Mouse (Mus musculus): ENCODE results near the gene Ikzf3. TPM values are rescaled to one million over a fixed set of nuclear protein-coding genes. Genes with fewer than 3 reads are reported as not detected.
A peak's percentile ranks its signal among the peaks of the same experiment; 100 is the strongest.

The Ikzf3 gene
- polyA plus RNA-seq, 1 experiment from 2014 or later = 4.0 TPM

DNA sequence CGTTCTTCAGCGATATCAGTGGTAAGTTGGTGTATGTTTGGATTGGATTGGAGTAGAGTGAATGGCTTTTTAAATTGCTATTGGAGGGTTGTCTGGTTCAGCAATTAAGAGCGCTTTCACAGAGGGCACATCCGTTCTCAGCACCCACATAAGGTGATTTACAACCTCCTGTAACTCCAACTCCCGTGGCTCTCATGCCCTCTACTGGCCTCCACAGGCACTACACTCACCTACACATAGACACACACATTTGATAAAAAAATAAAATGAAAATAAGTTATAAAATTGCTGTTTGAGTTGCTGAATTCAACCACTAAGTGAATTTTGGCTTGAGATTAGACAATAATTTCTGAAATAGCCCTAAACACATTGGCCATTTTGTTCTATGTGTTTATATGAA lies 5.5 kb downstream of the Ikzf3 start:
- Histone ChIP-seq H3K36me3 (ENCODE audit: control insufficient read depth, insufficient read depth) (no peaks in the 10 kb centered on the region), H3K27me3 (ENCODE audit: control insufficient read depth, insufficient read depth, low read length) (peaks cover 13% of the 10 kb centered on the region), H3K4me1 (ENCODE audit: control insufficient read depth, insufficient read depth, low read length) (no peaks in the 10 kb centered on the region), H3K9ac (ENCODE audit: low read length) (no peak overlapping the region), H3K4me2 (ENCODE audit: low read depth, low read length) (no peak overlapping the region), H3K27ac (ENCODE audit: low read length) (no peak overlapping the region), H3K9me3 (replicated peaks; ENCODE audit: control insufficient read depth, low read length) (peaks cover 4% of the 10 kb centered on the region), H3K4me3 (ENCODE audit: low read length) (no peak overlapping the region)
- 80% methylated on average over 5 of the region's 5 CpGs for WGBS
- no peak for ATAC-seq (replicated peaks; ENCODE audit: extremely low read depth, insufficient read depth, low FRiP score)

- no peak for ATAC-seq (replicated peaks; ENCODE audit: extremely low read depth, insufficient read depth, low FRiP score)
Measured at GRCm38 (mm10) chr11:98537480-98538034, 8.3 kb downstream of the Ikzf3 start.

DNA sequence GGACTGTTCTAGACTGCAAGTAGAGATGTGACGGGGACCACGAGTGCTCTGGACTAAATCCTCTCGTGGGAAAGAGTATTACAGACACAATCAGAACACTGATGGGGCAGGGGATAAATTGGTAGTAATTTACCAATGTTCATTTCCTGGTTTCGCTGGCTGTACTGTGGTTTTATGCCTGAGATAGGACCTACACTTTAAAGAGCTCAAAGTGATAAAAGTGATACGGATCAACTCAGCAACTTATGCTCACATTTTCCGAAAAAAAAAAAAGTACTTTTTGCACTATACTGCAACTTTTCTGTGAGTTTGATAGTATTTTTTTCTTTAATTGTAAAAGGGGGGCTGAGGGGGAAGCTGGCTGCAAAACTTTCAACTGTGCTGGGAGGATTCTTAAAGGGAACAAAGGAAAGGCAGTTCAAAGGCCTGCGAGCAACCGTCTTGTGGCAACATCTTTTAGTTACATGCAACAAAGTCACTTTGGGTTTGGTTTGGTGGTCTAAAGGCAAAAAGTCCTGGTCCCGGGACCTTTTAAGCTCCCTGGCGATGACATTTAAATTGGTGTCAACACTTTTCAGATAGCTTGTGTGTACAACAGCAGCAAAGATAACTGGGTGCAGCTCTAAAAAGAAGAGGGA lies 18.9 kb downstream of the Ikzf3 start:
- WGBS = 68% methylated on average over 10 of the region's 10 CpGs
- H3K4me3 ChIP-seq (ENCODE audit: low read length) = no peak overlapping the region
- H3K27me3 ChIP-seq (ENCODE audit: control insufficient read depth, insufficient read depth, low read length) = 0 out of 2 replicates have a peak, but pooled peaks cover 2% of the 10 kb centered on the region
- H3K4me2 ChIP-seq (ENCODE audit: low read depth, low read length) = no peak overlapping the region
- no peak for ATAC-seq (replicated peaks; ENCODE audit: extremely low read depth, insufficient read depth, low FRiP score)
- no peaks in the 10 kb centered on the region for H3K4me1 ChIP-seq (ENCODE audit: control insufficient read depth, insufficient read depth, low read length)
- H3K27ac ChIP-seq (ENCODE audit: low read length) = peak overlapping the region; percentile 37; the same call in 1 of the 2 replicates
- no peaks in the 10 kb centered on the region for H3K36me3 ChIP-seq (ENCODE audit: control insufficient read depth, insufficient read depth)
- no peaks in the 10 kb centered on the region for H3K9me3 ChIP-seq (replicated peaks; ENCODE audit: control insufficient read depth, low read length)
- no peak overlapping the region for H3K9ac ChIP-seq (ENCODE audit: low read length)

More at GRCm38 (mm10) chr11:98537480-98538034, 8.3 kb downstream of the Ikzf3 start:
- Histone ChIP-seq H3K4me3 (ENCODE audit: low read length) (no peak overlapping the region), H3K27ac (ENCODE audit: low read length) (no peak overlapping the region), H3K9ac (ENCODE audit: low read length) (no peak overlapping the region), H3K27me3 (ENCODE audit: control insufficient read depth, insufficient read depth, low read length) (peaks cover 3% of the 10 kb centered on the region), H3K4me2 (ENCODE audit: low read depth, low read length) (no peak overlapping the region), H3K9me3 (replicated peaks; ENCODE audit: control insufficient read depth, low read length) (peaks cover 6% of the 10 kb centered on the region), H3K36me3 (ENCODE audit: control insufficient read depth, insufficient read depth) (no peaks in the 10 kb centered on the region), H3K4me1 (ENCODE audit: control insufficient read depth, insufficient read depth, low read length) (no peaks in the 10 kb centered on the region)

DNA sequence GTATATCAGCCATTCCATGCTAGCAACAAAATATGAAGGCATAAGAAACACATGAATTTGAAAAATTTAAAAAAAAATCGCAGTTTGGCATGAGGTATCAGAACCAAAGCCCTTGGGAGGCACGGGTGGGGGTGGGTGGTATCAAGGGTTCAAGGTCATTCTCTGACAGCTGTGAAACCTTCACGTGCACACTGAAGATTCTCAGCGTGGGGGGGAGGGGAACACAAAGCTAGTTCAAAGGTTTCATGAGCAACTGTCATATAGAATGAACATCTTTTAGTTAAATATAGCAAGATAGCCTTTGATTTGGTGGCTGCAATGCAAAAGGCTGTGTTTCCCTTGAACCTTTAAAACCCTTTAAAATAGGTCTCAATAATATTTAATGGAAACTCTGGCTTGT lies 20.7 kb downstream of the Ikzf3 start:
- no peak overlapping the region for H3K9ac ChIP-seq (ENCODE audit: low read length)
- 44% methylated on average over 4 of the region's 4 CpGs for WGBS
- H3K36me3 ChIP-seq (ENCODE audit: control insufficient read depth, insufficient read depth) = no peaks in the 10 kb centered on the region
- H3K4me1 ChIP-seq (ENCODE audit: control insufficient read depth, insufficient read depth, low read length) = no peaks in the 10 kb centered on the region
- no peaks in the 10 kb centered on the region for H3K9me3 ChIP-seq (replicated peaks; ENCODE audit: control insufficient read depth, low read length)
- H3K27ac ChIP-seq (ENCODE audit: low read length) = no peak overlapping the region
- 0 out of 2 replicates have a peak, but pooled peaks cover 2% of the 10 kb centered on the region for H3K27me3 ChIP-seq (ENCODE audit: control insufficient read depth, insufficient read depth, low read length)
- no peak overlapping the region for H3K4me3 ChIP-seq (ENCODE audit: low read length)
- no peak overlapping the region for H3K4me2 ChIP-seq (ENCODE audit: low read depth, low read length)
- ATAC-seq (replicated peaks; ENCODE audit: extremely low read depth, insufficient read depth, low FRiP score) = no peak

GRCm38 (mm10) chr11:98520468-98520867 lies 25.4 kb downstream of the Ikzf3 start:
- H3K9me3 ChIP-seq (replicated peaks; ENCODE audit: control insufficient read depth, low read length) = no peaks in the 10 kb centered on the region
- H3K9ac ChIP-seq (ENCODE audit: low read length) = no peak overlapping the region
- ATAC-seq (replicated peaks; ENCODE audit: extremely low read depth, insufficient read depth, low FRiP score) = no peak
- 50% methylated on average over 10 of the region's 10 CpGs for WGBS
- H3K4me2 ChIP-seq (ENCODE audit: low read depth, low read length) = no peak overlapping the region
- H3K27ac ChIP-seq (ENCODE audit: low read length) = no peak overlapping the region
- H3K4me3 ChIP-seq (ENCODE audit: low read length) = no peak overlapping the region
- H3K36me3 ChIP-seq (ENCODE audit: control insufficient read depth, insufficient read depth) = no peaks in the 10 kb centered on the region
- no peaks in the 10 kb centered on the region for H3K4me1 ChIP-seq (ENCODE audit: control insufficient read depth, insufficient read depth, low read length)
- H3K27me3 ChIP-seq (ENCODE audit: control insufficient read depth, insufficient read depth, low read length) = no peaks in the 10 kb centered on the region

GRCm38 (mm10) chr11:98513356-98513936 lies 32.4 kb downstream of the Ikzf3 start:
- WGBS = 70% methylated on average over 6 of the region's 6 CpGs
- Histone ChIP-seq H3K4me2 (ENCODE audit: low read depth, low read length) (no peak overlapping the region), H3K9me3 (replicated peaks; ENCODE audit: control insufficient read depth, low read length) (no peaks in the 10 kb centered on the region), H3K36me3 (ENCODE audit: control insufficient read depth, insufficient read depth) (no peaks in the 10 kb centered on the region), H3K27me3 (ENCODE audit: control insufficient read depth, insufficient read depth, low read length) (no peaks in the 10 kb centered on the region), H3K4me1 (ENCODE audit: control insufficient read depth, insufficient read depth, low read length) (peaks cover 11% of the 10 kb centered on the region), H3K4me3 (ENCODE audit: low read length) (no peak overlapping the region), H3K9ac (ENCODE audit: low read length) (no peak overlapping the region), H3K27ac (ENCODE audit: low read length) (no peak overlapping the region)
- ATAC-seq (replicated peaks; ENCODE audit: extremely low read depth, insufficient read depth, low FRiP score) = no peak

DNA sequence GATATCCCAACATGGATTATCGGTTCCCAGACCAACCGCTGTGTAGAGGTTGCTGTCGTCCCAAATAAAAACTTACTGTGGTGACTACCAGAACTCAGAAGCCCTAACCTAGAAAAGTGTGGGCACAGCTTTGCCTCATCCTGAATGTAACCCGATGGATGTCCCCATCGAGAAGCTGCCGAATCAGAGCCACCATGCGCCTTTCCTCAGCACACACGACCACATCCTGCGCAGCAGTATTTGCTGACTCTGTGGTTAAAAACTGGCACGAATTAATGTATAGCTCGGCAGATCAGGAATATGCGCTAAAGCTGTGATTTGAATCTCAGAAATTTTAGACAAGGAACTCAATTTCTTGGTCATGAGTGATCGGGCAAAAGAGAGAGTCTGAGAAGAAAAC lies 33.0 kb downstream of the Ikzf3 start:
- H3K36me3 ChIP-seq (ENCODE audit: control insufficient read depth, insufficient read depth) = no peaks in the 10 kb centered on the region
- H3K4me2 ChIP-seq (ENCODE audit: low read depth, low read length) = no peak overlapping the region
- H3K4me1 ChIP-seq (ENCODE audit: control insufficient read depth, insufficient read depth, low read length) = peaks cover 11% of the 10 kb centered on the region
- no peak overlapping the region for H3K4me3 ChIP-seq (ENCODE audit: low read length)
- H3K27ac ChIP-seq (ENCODE audit: low read length) = no peak overlapping the region
- ATAC-seq (replicated peaks; ENCODE audit: extremely low read depth, insufficient read depth, low FRiP score) = no peak
- H3K9me3 ChIP-seq (replicated peaks; ENCODE audit: control insufficient read depth, low read length) = no peaks in the 10 kb centered on the region
- 90% methylated on average over 13 of the region's 13 CpGs for WGBS
- no peaks in the 10 kb centered on the region for H3K27me3 ChIP-seq (ENCODE audit: control insufficient read depth, insufficient read depth, low read length)
- no peak overlapping the region for H3K9ac ChIP-seq (ENCODE audit: low read length)

GRCm38 (mm10) chr11:98510125-98510524 lies 35.7 kb downstream of the Ikzf3 start:
- H3K36me3 ChIP-seq (ENCODE audit: control insufficient read depth, insufficient read depth) = no peaks in the 10 kb centered on the region
- H3K4me2 ChIP-seq (ENCODE audit: low read depth, low read length) = peak overlapping the region; percentile 10; the same call in 1 of the 2 replicates
- H3K27ac ChIP-seq (ENCODE audit: low read length) = peak overlapping the region; percentile 90
- H3K9me3 ChIP-seq (replicated peaks; ENCODE audit: control insufficient read depth, low read length) = no peaks in the 10 kb centered on the region
- ATAC-seq (replicated peaks; ENCODE audit: extremely low read depth, insufficient read depth, low FRiP score) = no peak
- H3K4me3 ChIP-seq (ENCODE audit: low read length) = no peak overlapping the region
- WGBS = 81% methylated on average over 8 of the region's 8 CpGs
- no peaks in the 10 kb centered on the region for H3K27me3 ChIP-seq (ENCODE audit: control insufficient read depth, insufficient read depth, low read length)
- peaks cover 11% of the 10 kb centered on the region for H3K4me1 ChIP-seq (ENCODE audit: control insufficient read depth, insufficient read depth, low read length)
- no peak overlapping the region for H3K9ac ChIP-seq (ENCODE audit: low read length)

- Histone ChIP-seq H3K4me3 (ENCODE audit: low read length) (no peak overlapping the region), H3K27me3 (ENCODE audit: control insufficient read depth, insufficient read depth, low read length) (no peaks in the 10 kb centered on the region), H3K4me1 (ENCODE audit: control insufficient read depth, insufficient read depth, low read length) (peaks cover 11% of the 10 kb centered on the region), H3K27ac (ENCODE audit: low read length) (peak overlapping the region; percentile 90), H3K4me2 (ENCODE audit: low read depth, low read length) (peak overlapping the region; percentile 37; the same call in 1 of the 2 replicates), H3K36me3 (ENCODE audit: control insufficient read depth, insufficient read depth) (no peaks in the 10 kb centered on the region), H3K9ac (ENCODE audit: low read length) (no peak overlapping the region), H3K9me3 (replicated peaks; ENCODE audit: control insufficient read depth, low read length) (no peaks in the 10 kb centered on the region)
- WGBS = 25% methylated on average over 7 of the region's 7 CpGs
- ATAC-seq (replicated peaks; ENCODE audit: extremely low read depth, insufficient read depth, low FRiP score) = peak; percentile 97
Measured at GRCm38 (mm10) chr11:98509434-98509833, 36.4 kb downstream of the Ikzf3 start.
